Mouse (Mus musculus) testis, postnatal 14 days (tissue): ENCODE results near the gene Wfdc8.

Experiments used
- DNase-seq: peaks from one replicate; pipeline ENCODE4 v3.0.0; 2021; ENCODE audit warnings: low spot score

The Wfdc8 gene

GRCm38 (mm10) chr2:164562391-164563188 is 50.8 kb downstream of the Wfdc8 start, which contains the start of gene Wfdc2:
Wfdc2 (plus strand) TSS chr2:164562413.
- no peak for DNase-seq

GRCm38 (mm10) chr2:164560106-164560505 is 53.3 kb downstream of the Wfdc8 start:
- no peak for DNase-seq

GRCm38 (mm10) chr2:164558991-164559645 is 54.3 kb downstream of the Wfdc8 start:
- no peak for DNase-seq

- DNase-seq, result no peak
Observed at GRCm38 (mm10) chr2:164558426-164558825, 55.0 kb downstream of the Wfdc8 start.

GRCm38 (mm10) chr2:164551502-164551901 is 61.9 kb downstream of the Wfdc8 start:
- no peak for DNase-seq

- no peak for DNase-seq
Observed at GRCm38 (mm10) chr2:164550895-164551269, 62.5 kb downstream of the Wfdc8 start.

- DNase-seq, result no peak
Observed at GRCm38 (mm10) chr2:164549963-164550894, 63.2 kb downstream of the Wfdc8 start.

- DNase-seq, result no peak
Observed at GRCm38 (mm10) chr2:164549338-164549737, 64.1 kb downstream of the Wfdc8 start.
